Mouse (Mus musculus) MEL (cell line): ENCODE results near the gene Ptpro.

Source experiments
- CTCF ChIP-seq, 3 experiments: IDR thresholded peaks in 2 of 3; conservative IDR thresholded peaks in 1 of 3; 2 replicates each; pipeline ENCODE4 v1.5.1; 2011 to 2012; ENCODE audit warnings: low read length in 3 of 3, low read depth in 2 of 3, mild to moderate bottlenecking in 2 of 3, improper control_type of control experiment in 1 of 3, inconsistent platforms in 1 of 3, mixed read lengths in 1 of 3, moderate library complexity in 1 of 3; ENCODE audit not compliant: control insufficient read depth in 1 of 3, insufficient read depth in 1 of 3, poor library complexity in 1 of 3, severe bottlenecking in 1 of 3
- E2F4 ChIP-seq: IDR thresholded peaks from 2 replicates; pipeline ENCODE4 v1.6.1; 2011; ENCODE audit warnings: low read depth, low read length, improper control_type of control experiment, borderline replicate concordance
- EP300 ChIP-seq, 2 experiments: IDR thresholded peaks; 2 replicates each; pipeline ENCODE4 v1.6.1; 2011; ENCODE audit warnings: improper control_type of control experiment in 2 of 2, low read length in 2 of 2, low read depth in 1 of 2, mild to moderate bottlenecking in 1 of 2
- GATA1 ChIP-seq: IDR thresholded peaks from 2 replicates; pipeline ENCODE4 v1.6.1; 2011; ENCODE audit warnings: low read depth, low read length, improper control_type of control experiment
- HCFC1 ChIP-seq: IDR thresholded peaks from 2 replicates; pipeline ENCODE4 v1.6.1; 2012; ENCODE audit warnings: low read depth, mild to moderate bottlenecking, inconsistent platforms, low read length, improper control_type of control experiment, moderate library complexity
- MAFK ChIP-seq: IDR thresholded peaks from 2 replicates; pipeline ENCODE4 v1.6.1; 2011; ENCODE audit warnings: low read depth, mild to moderate bottlenecking, low read length, improper control_type of control experiment, borderline replicate concordance
- MXI1 ChIP-seq: IDR thresholded peaks from 2 replicates; pipeline ENCODE4 v1.6.1; 2011; ENCODE audit warnings: mild to moderate bottlenecking, low read depth, low read length, improper control_type of control experiment
- POLR2A ChIP-seq, 2 experiments: IDR thresholded peaks; 2 replicates each; pipeline ENCODE4 v1.6.1; 2011 to 2012; ENCODE audit warnings: low read length in 2 of 2, mild to moderate bottlenecking in 2 of 2, control low read depth in 1 of 2, improper control_type of control experiment in 1 of 2, low read depth in 1 of 2, moderate library complexity in 1 of 2; ENCODE audit not compliant: control insufficient read depth in 1 of 2, insufficient read depth in 1 of 2, poor library complexity in 1 of 2
- RCOR1 ChIP-seq: IDR thresholded peaks from 2 replicates; pipeline ENCODE4 v1.6.1; 2012; ENCODE audit warnings: low read depth, mild to moderate bottlenecking, inconsistent platforms, low read length, improper control_type of control experiment
- SIN3A ChIP-seq: IDR thresholded peaks from 2 replicates; pipeline ENCODE4 v1.6.1; 2012; ENCODE audit warnings: low read length, improper control_type of control experiment, inconsistent platforms
- SMC3 ChIP-seq: IDR thresholded peaks from 2 replicates; pipeline ENCODE4 v1.6.1; 2011; ENCODE audit warnings: low read depth, low read length, improper control_type of control experiment
- TCF12 ChIP-seq: IDR thresholded peaks from 2 replicates; pipeline ENCODE4 v1.6.1; 2014; ENCODE audit warnings: low read depth, mild to moderate bottlenecking, inconsistent platforms, low read length, improper control_type of control experiment, moderate library complexity

DNA sequence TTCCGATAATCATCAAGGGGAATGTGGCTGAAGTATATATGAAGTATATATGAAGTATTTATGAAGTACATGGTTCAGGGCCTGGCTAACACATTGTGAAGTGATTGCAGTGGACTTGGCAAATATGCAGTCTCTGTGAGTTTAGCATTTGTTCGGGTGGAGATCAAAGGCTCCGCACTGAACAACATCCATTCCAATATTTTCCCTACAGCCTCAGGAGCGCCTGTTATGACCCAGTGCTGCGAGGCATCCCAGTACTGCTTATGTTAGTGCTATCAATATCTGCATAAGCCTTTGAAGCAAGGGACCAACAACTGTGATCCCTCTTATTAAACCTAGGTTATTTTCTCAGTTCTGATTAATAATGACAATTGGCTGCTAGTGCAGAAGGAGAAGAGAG, 36.1 kb downstream of the Ptpro start:
- TF ChIP-seq CTCF (IDR thresholded peaks at IDR 0.05 in 2 of 3, conservative IDR thresholded peaks at IDR 0.05 in 1 of 3; ENCODE audit: control insufficient read depth in 1 of 3, insufficient read depth in 1 of 3, low read depth in 2 of 3, low read length in 3 of 3, poor library complexity in 1 of 3, severe bottlenecking in 1 of 3), result no peak
- no peak for TF ChIP-seq HCFC1
- no peak for TF ChIP-seq POLR2A (IDR thresholded peaks at IDR 0.05; ENCODE audit: control insufficient read depth in 1 of 2, insufficient read depth in 1 of 2, low read depth in 1 of 2, low read length in 2 of 2, poor library complexity in 1 of 2)
- TF ChIP-seq SMC3, result no peak
- TF ChIP-seq SIN3A, result no peak
- TF ChIP-seq MAFK, result no peak
- no peak for TF ChIP-seq GATA1
- no peak for TF ChIP-seq RCOR1
- no peak for TF ChIP-seq EP300 (IDR thresholded peaks at IDR 0.05; ENCODE audit: low read depth in 1 of 2, low read length in 2 of 2)
- no peak for TF ChIP-seq TCF12
- TF ChIP-seq E2F4, result no peak
- TF ChIP-seq MXI1, result no peak
